Mouse (Mus musculus) kidney, postnatal 0 days (tissue): ENCODE data around the gene Cblc. TPM values are rescaled to one million over a fixed set of nuclear protein-coding genes. Genes with fewer than 3 reads are reported as not detected.

Experiments
- ATAC-seq: fragments of 200-750 bp; cut with Nextera tagmentation; replicated peaks from 2 replicates; pipeline ENCODE4 v1.8.0; 2017; ENCODE audit warnings: low read depth, moderate number of reproducible peaks, moderate TSS enrichment, moderate library complexity; ENCODE audit not compliant: low FRiP score
- DNase-seq: peaks from one replicate; pipeline ENCODE4 v3.0.0-alpha.2; 2016; ENCODE audit warnings: low spot score
- H3K27ac ChIP-seq: fragments of 300-500 bp; sonication (generic); 2 replicates; pipeline ENCODE4 v1.5.1; 2014; ENCODE audit warnings: mild to moderate bottlenecking
- H3K27me3 ChIP-seq: fragments of 300-500 bp; sonication (generic); 2 replicates; pipeline ENCODE4 v1.6.1; 2014; ENCODE audit warnings: low read length, mixed read lengths; ENCODE audit not compliant: insufficient read depth
- H3K36me3 ChIP-seq: fragments of 300-500 bp; sonication (generic); 2 replicates; pipeline ENCODE4 v1.6.1; 2014; ENCODE audit warnings: low read length, mixed read lengths; ENCODE audit not compliant: insufficient read depth
- H3K4me1 ChIP-seq: fragments of 300-500 bp; sonication (generic); replicated peaks from 2 replicates; pipeline ENCODE4 v1.6.1; 2014; ENCODE audit warnings: antibody characterized with exemption, low read length, mixed read lengths; ENCODE audit not compliant: insufficient read depth
- H3K4me2 ChIP-seq: fragments of 300-500 bp; sonication (generic); 2 replicates; pipeline ENCODE4 v1.6.1; 2014; ENCODE audit warnings: mild to moderate bottlenecking, low read length, moderate library complexity, mixed read lengths
- H3K4me3 ChIP-seq: fragments of 300-500 bp; sonication (generic); replicated peaks from 2 replicates; pipeline ENCODE4 v1.5.1; 2014; ENCODE audit warnings: low read depth, low read length
- H3K9ac ChIP-seq: fragments of 300-500 bp; sonication (generic); 2 replicates; pipeline ENCODE4 v1.6.1; 2014; ENCODE audit warnings: low read depth, low read length
- H3K9me3 ChIP-seq: fragments of 300-500 bp; sonication (generic); replicated peaks from 2 replicates; pipeline ENCODE4 v1.6.1; 2016; ENCODE audit warnings: low read length, inconsistent platforms, mixed read lengths
- CTCF ChIP-seq: IDR thresholded peaks from 2 replicates; pipeline ENCODE4 v1.5.1; 2016; ENCODE audit warnings: antibody characterized with exemption, low read depth, mild to moderate bottlenecking, moderate library complexity
- WGBS: fragments of 180-500 bp; shearing (Covaris S2); extraction: QIAGEN DNeasy Blood & Tissue Kit; methylation state at CpG from one replicate; pipeline ENCODE4 v1.1.7; 2014; 5-methylcytosine and 5-hydroxymethylcytosine counted together
- polyA plus RNA-seq: library from polyadenylated mRNA; unstranded; fragments of >200 nt; fragmentation: Nextera tagmentation; extraction: Ambion mirVana; gene quantifications from 2 replicates; pipeline ENCODE4 v1.2.1, GENCODE M21; 2015

Cblc gene
- polyA plus RNA-seq, 1 experiment from 2014 or later = 14.6 TPM

- 79% methylated on average over 4 of the region's 4 CpGs for WGBS
- H3K27me3 ChIP-seq = no peaks in the 10 kb centered on the region
- no peak overlapping the region for H3K4me2 ChIP-seq
- no peaks in the 10 kb centered on the region for H3K36me3 ChIP-seq
- H3K9me3 ChIP-seq = no peaks in the 10 kb centered on the region
- H3K4me3 ChIP-seq = no peak overlapping the region
- ATAC-seq = no peak
- TF ChIP-seq CTCF = no peak
- H3K4me1 ChIP-seq = no peaks in the 10 kb centered on the region
- no peak overlapping the region for H3K9ac ChIP-seq
- no peak overlapping the region for H3K27ac ChIP-seq
- no peak for DNase-seq
Observed at GRCm38 (mm10) chr7:19840371-19840770, 43.8 kb upstream of the Cblc start.

- TF ChIP-seq CTCF = no peak
- no peak for DNase-seq
- no peak overlapping the region for H3K27ac ChIP-seq
Observed at GRCm38 (mm10) chr7:19836843-19837242, 40.2 kb upstream of the Cblc start.

GRCm38 (mm10) chr7:19834055-19834454 lies 37.4 kb upstream of the Cblc start:
- no peak for DNase-seq
- no peaks in the 10 kb centered on the region for H3K27me3 ChIP-seq
- no peak overlapping the region for H3K9ac ChIP-seq
- H3K9me3 ChIP-seq = no peaks in the 10 kb centered on the region
- H3K36me3 ChIP-seq = no peaks in the 10 kb centered on the region
- no peak overlapping the region for H3K4me2 ChIP-seq
- no peak overlapping the region for H3K27ac ChIP-seq
- ATAC-seq = no peak
- H3K4me3 ChIP-seq = no peak overlapping the region
- peaks cover 6% of the 10 kb centered on the region for H3K4me1 ChIP-seq
- WGBS = 65% methylated on average over 3 of the region's 3 CpGs
- peak; percentile 28; the same call in 1 of the 2 replicates for TF ChIP-seq CTCF

More at GRCm38 (mm10) chr7:19836843-19837242, 40.2 kb upstream of the Cblc start:
- H3K4me2 ChIP-seq = no peak overlapping the region
- H3K36me3 ChIP-seq = no peaks in the 10 kb centered on the region
- no peaks in the 10 kb centered on the region for H3K27me3 ChIP-seq
- H3K9me3 ChIP-seq = no peaks in the 10 kb centered on the region
- no peaks in the 10 kb centered on the region for H3K4me1 ChIP-seq
- ATAC-seq = no peak
- WGBS = 66% methylated on average over 3 of the region's 3 CpGs
- H3K4me3 ChIP-seq = no peak overlapping the region
- H3K9ac ChIP-seq = no peak overlapping the region

- no peak overlapping the region for H3K4me3 ChIP-seq
- H3K4me1 ChIP-seq = peaks cover 6% of the 10 kb centered on the region
- H3K4me2 ChIP-seq = no peak overlapping the region
- no peak overlapping the region for H3K27ac ChIP-seq
- ATAC-seq (no peak), DNase-seq (no peak)
- H3K9ac ChIP-seq = no peak overlapping the region
- WGBS = 49% methylated on average over 9 of the region's 9 CpGs
- no peaks in the 10 kb centered on the region for H3K27me3 ChIP-seq
- TF ChIP-seq CTCF = no peak
- H3K9me3 ChIP-seq = no peaks in the 10 kb centered on the region
- H3K36me3 ChIP-seq = no peaks in the 10 kb centered on the region
Observed at GRCm38 (mm10) chr7:19831837-19832236, 35.2 kb upstream of the Cblc start.

- ATAC-seq (peak; percentile 69), DNase-seq (peak; percentile 39)
- 0 out of 2 replicates have a peak overlapping the region, but pooled peaks have one; percentile 27 for H3K9ac ChIP-seq
- H3K27ac ChIP-seq = no peak overlapping the region
- H3K27me3 ChIP-seq = no peaks in the 10 kb centered on the region
- H3K4me2 ChIP-seq = no peak overlapping the region
- no peaks in the 10 kb centered on the region for H3K36me3 ChIP-seq
- H3K4me3 ChIP-seq = no peak overlapping the region
- no peaks in the 10 kb centered on the region for H3K9me3 ChIP-seq
- WGBS = 26% methylated on average over 12 of the region's 13 CpGs
- peaks cover 6% of the 10 kb centered on the region for H3K4me1 ChIP-seq
- no peak for TF ChIP-seq CTCF
Observed at GRCm38 (mm10) chr7:19830682-19831156, 34.1 kb upstream of the Cblc start.

- no peak for ATAC-seq
- Histone ChIP-seq H3K27me3 (no peaks in the 10 kb centered on the region), H3K4me2 (no peak overlapping the region), H3K9ac (no peak overlapping the region), H3K36me3 (no peaks in the 10 kb centered on the region), H3K4me1 (peaks cover 6% of the 10 kb centered on the region), H3K9me3 (no peaks in the 10 kb centered on the region), H3K27ac (no peak overlapping the region), H3K4me3 (no peak overlapping the region)
- TF ChIP-seq CTCF = no peak
- no peak for DNase-seq
- WGBS = 83% methylated on average over 3 of the region's 3 CpGs
Observed at GRCm38 (mm10) chr7:19829694-19830093, 33.1 kb upstream of the Cblc start.

GRCm38 (mm10) chr7:19826756-19827155 lies 30.1 kb upstream of the Cblc start:
- peaks cover 26% of the 10 kb centered on the region for H3K4me1 ChIP-seq
- ATAC-seq (no peak), DNase-seq (peak; percentile 15)
- H3K27ac ChIP-seq = no peak overlapping the region
- H3K36me3 ChIP-seq = no peaks in the 10 kb centered on the region
- H3K27me3 ChIP-seq = no peaks in the 10 kb centered on the region
- WGBS = 49% methylated on average over 5 of the region's 6 CpGs
- TF ChIP-seq CTCF = no peak
- H3K9me3 ChIP-seq = no peaks in the 10 kb centered on the region
- H3K9ac ChIP-seq = no peak overlapping the region
- no peak overlapping the region for H3K4me3 ChIP-seq
- no peak overlapping the region for H3K4me2 ChIP-seq
